Mouse (Mus musculus) neural tube, embryonic 12.5 days (tissue): ENCODE measurements around the gene Crb3. TPM values are rescaled to one million over a fixed set of nuclear protein-coding genes. Genes with fewer than 3 reads are reported as not detected.
A peak's percentile ranks its signal among the peaks of the same experiment; 100 is the strongest.

Experiments
- ATAC-seq: fragments of 200-750 bp; cut with Nextera tagmentation; 2 replicates; pipeline ENCODE4 v1.8.0; 2017; ENCODE audit warnings: low read depth, mild to moderate bottlenecking, moderate TSS enrichment, moderate library complexity; ENCODE audit not compliant: low FRiP score
- H3K27ac ChIP-seq: fragments of 300-500 bp; sonication (generic); 2 replicates; pipeline ENCODE4 v1.5.1; 2016
- H3K27me3 ChIP-seq: fragments of 300-500 bp; sonication (generic); replicated peaks from 2 replicates; pipeline ENCODE4 v1.6.1; 2016; ENCODE audit warnings: mild to moderate bottlenecking
- H3K36me3 ChIP-seq: fragments of 300-500 bp; sonication (generic); 2 replicates; pipeline ENCODE4 v1.6.1; 2016; ENCODE audit warnings: mild to moderate bottlenecking
- H3K4me1 ChIP-seq: fragments of 300-500 bp; sonication (generic); 2 replicates; pipeline ENCODE4 v1.6.1; 2016
- H3K4me2 ChIP-seq: fragments of 300-500 bp; sonication (generic); replicated peaks from 2 replicates; pipeline ENCODE4 v1.6.1; 2016; ENCODE audit warnings: mild to moderate bottlenecking
- H3K4me3 ChIP-seq: fragments of 300-500 bp; sonication (generic); 2 replicates; pipeline ENCODE4 v1.5.1; 2016
- H3K9ac ChIP-seq: fragments of 300-500 bp; sonication (generic); 2 replicates; pipeline ENCODE4 v1.6.1; 2016; ENCODE audit warnings: mild to moderate bottlenecking
- H3K9me3 ChIP-seq: fragments of 300-500 bp; sonication (generic); 2 replicates; pipeline ENCODE4 v1.6.1; 2016; ENCODE audit warnings: mild to moderate bottlenecking
- WGBS: fragments of 180-500 bp; shearing (Covaris S2); methylation state at CpG from one replicate; pipeline ENCODE4 v1.1.7; 2016; 5-methylcytosine and 5-hydroxymethylcytosine counted together
- polyA plus RNA-seq: library from polyadenylated mRNA; unstranded; fragments of >200 nt; fragmentation: Nextera tagmentation; extraction: Ambion mirVana; gene quantifications from 2 replicates; pipeline ENCODE4 v1.2.1, GENCODE M21; 2016

The Crb3 gene
- 1.1 and 1.2 TPM in 2 replicates for polyA plus RNA-seq

- peaks cover 25% of the 10 kb centered on the region for H3K4me1 ChIP-seq
- H3K9me3 ChIP-seq, result no peaks in the 10 kb centered on the region
- under 1% methylated on average over 17 of the region's 22 CpGs for WGBS
- H3K27ac ChIP-seq, result peak within 1 kb of the TSS; percentile 57
- peaks cover 16% of the 10 kb centered on the region for H3K36me3 ChIP-seq
- H3K4me2 ChIP-seq, result peak within 1 kb of the TSS; percentile 92
- H3K27me3 ChIP-seq, result peaks cover 27% of the 10 kb centered on the region
- peak within 1 kb of the TSS; percentile 71 for H3K9ac ChIP-seq
- ATAC-seq, result no peak; the same call in none of the 2 replicates
- H3K4me3 ChIP-seq, result peak within 1 kb of the TSS; percentile 87
Measured at GRCm38 (mm10) chr17:57058891-57059485, at the start of gene Crb3. TSS of gene Crb3 (plus strand) at chr17:57059105.

DNA sequence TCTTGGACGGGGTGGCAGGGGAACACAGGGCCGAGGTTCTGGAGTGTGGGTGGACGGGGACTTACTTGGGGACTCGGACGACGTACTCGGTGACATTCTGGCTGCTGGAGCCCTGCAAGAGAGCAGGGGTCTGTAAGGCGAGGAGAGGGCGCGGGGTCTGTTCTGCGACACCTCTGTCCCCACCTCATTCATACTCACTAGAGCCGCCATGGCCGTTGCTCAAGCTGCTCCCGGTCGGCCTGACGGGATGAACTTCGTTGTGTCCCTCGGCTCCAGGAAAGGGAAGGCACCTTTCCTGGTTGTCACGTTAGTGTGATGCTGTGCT, 48.0 kb upstream of the Crb3 start:
- Histone ChIP-seq H3K9me3 (no peaks in the 10 kb centered on the region), H3K4me1 (peaks cover 17% of the 10 kb centered on the region), H3K27ac (peak overlapping the region; percentile 3; the same call in 1 of the 2 replicates), H3K9ac (peak overlapping the region; percentile 68), H3K27me3 (no peaks in the 10 kb centered on the region), H3K4me2 (peak overlapping the region; percentile 89), H3K4me3 (peak overlapping the region; percentile 61), H3K36me3 (peaks cover 24% of the 10 kb centered on the region)
- WGBS, result under 1% methylated on average over 19 of the region's 19 CpGs
- peak; percentile 55 for ATAC-seq

DNA sequence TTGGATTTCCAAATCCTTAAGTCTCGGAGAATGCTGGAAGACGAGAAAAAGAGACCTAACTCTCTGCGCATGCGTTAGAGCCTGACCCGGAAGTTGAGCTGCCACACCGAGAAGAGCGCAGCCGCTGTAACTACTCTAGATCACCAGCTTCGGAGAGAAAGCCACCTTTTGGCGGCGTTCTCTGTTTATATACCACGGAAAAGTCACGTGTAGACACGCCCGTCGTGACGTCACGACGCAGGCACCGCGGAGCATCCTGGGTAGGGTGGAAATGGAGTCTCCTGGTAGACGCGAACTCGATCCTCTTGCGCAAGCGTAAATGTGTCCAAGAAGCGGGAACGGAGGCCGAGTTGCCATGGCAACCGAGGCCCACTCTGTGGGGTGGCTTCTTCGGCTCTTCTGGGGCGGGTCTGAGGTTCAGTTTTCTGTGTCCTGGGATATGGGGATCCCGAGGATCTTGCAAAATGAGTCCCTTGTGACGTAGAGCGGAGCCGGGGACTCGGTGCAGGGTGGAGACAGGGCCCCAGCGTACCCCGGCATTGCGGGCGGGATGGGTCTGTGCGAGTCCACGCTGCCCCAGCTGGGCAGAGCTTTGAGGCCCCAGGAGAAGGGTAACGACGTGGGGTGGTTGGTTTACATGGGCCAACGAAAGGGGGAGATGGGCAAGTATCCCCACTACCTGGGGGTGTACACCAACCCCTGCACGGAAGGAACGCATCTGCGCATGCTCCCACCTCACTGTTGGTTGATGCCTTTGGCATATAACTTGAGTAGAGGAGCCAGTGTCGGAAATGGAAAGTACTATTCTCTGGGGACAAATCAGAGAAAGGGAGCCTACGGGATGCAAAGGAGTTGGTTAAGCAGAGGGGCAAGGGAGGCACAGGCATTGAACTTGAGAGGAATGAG, 47.4 kb upstream of the Crb3 start, which contains the start of the genes Gtf2f1 and Gm17949:
Gtf2f1 (minus strand) TSS at position 53 of the 906 bp plus-strand sequence.
Gm17949 (plus strand) TSS at position 234 of the 906 bp plus-strand sequence.
- no peaks in the 10 kb centered on the region for H3K27me3 ChIP-seq
- peak within 1 kb of the TSS; percentile 71 for H3K27ac ChIP-seq
- H3K36me3 ChIP-seq, result peaks cover 18% of the 10 kb centered on the region
- H3K4me1 ChIP-seq, result peaks cover 17% of the 10 kb centered on the region
- peak within 1 kb of the TSS; percentile 89 for H3K4me2 ChIP-seq
- H3K4me3 ChIP-seq, result peak within 1 kb of the TSS; percentile 63
- under 1% methylated on average over 51 of the region's 51 CpGs for WGBS
- peak within 1 kb of the TSS; percentile 69 for H3K9ac ChIP-seq
- ATAC-seq, result peak; percentile 92
- no peaks in the 10 kb centered on the region for H3K9me3 ChIP-seq

DNA sequence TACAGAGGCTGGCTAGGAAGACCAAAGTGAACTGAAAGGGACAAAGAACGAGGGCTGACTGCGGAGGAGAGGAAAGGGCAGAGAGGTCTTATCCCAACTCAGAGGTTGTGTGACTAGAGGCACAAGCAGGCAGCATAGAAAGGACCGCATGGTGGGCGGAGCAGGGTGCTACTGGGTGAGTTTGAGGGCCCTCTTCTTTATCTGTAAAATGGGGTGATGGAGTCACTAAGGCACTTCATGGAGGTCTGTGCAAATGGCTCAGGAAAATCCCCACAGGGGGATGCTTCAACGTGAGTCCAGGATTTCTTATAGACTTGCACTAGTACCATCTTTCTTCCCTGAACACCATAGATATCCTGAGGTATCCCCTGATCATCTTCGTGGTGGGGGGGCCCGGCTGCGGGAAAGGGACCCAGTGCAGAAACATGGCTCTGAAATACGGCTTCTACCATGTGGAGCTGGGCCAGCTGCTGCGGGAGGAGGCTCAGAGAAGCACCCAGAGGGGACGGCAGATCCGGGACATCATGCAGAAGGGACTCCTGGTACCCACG, 46.6 kb upstream of the Crb3 start:
- no peak overlapping the region for H3K27ac ChIP-seq
- 70% methylated on average over 13 of the region's 13 CpGs for WGBS
- peak overlapping the region; percentile 81 for H3K4me2 ChIP-seq

GRCm38 (mm10) chr17:57019693-57020092, 39.2 kb upstream of the Crb3 start:
- Histone ChIP-seq H3K4me3 (no peak overlapping the region), H3K36me3 (peaks cover 44% of the 10 kb centered on the region), H3K27me3 (no peaks in the 10 kb centered on the region), H3K4me2 (no peak overlapping the region), H3K4me1 (no peaks in the 10 kb centered on the region), H3K27ac (no peak overlapping the region), H3K9me3 (no peaks in the 10 kb centered on the region), H3K9ac (no peak overlapping the region)
- ATAC-seq, result no peak
- 90% methylated on average over 2 of the region's 2 CpGs for WGBS

More for the DNA sequence above, 46.6 kb upstream of the Crb3 start:
- Histone ChIP-seq H3K27me3 (no peaks in the 10 kb centered on the region), H3K9ac (0 out of 2 replicates have a peak overlapping the region, but pooled peaks have one; percentile 69), H3K4me3 (peak overlapping the region; percentile 63), H3K36me3 (peaks cover 10% of the 10 kb centered on the region), H3K4me1 (peaks cover 17% of the 10 kb centered on the region), H3K9me3 (no peaks in the 10 kb centered on the region)
- ATAC-seq, result peak; percentile 0; the same call in 1 of the 2 replicates

- no peak overlapping the region for H3K4me3 ChIP-seq
- no peak for ATAC-seq
- H3K4me1 ChIP-seq, result no peaks in the 10 kb centered on the region
- no peaks in the 10 kb centered on the region for H3K27me3 ChIP-seq
- H3K9ac ChIP-seq, result no peak overlapping the region
- 92% methylated on average over 5 of the region's 5 CpGs for WGBS
- H3K9me3 ChIP-seq, result no peaks in the 10 kb centered on the region
- peaks cover 57% of the 10 kb centered on the region for H3K36me3 ChIP-seq
- H3K4me2 ChIP-seq, result no peak overlapping the region
- no peak overlapping the region for H3K27ac ChIP-seq
Measured at GRCm38 (mm10) chr17:57020960-57021359, 37.9 kb upstream of the Crb3 start.

GRCm38 (mm10) chr17:57027471-57027870, 31.4 kb upstream of the Crb3 start:
- no peak overlapping the region for H3K27ac ChIP-seq
- H3K9ac ChIP-seq, result no peak overlapping the region
- WGBS, result 91% methylated on average over 4 of the region's 4 CpGs
- H3K36me3 ChIP-seq, result peaks cover 66% of the 10 kb centered on the region
- H3K9me3 ChIP-seq, result no peaks in the 10 kb centered on the region
- no peaks in the 10 kb centered on the region for H3K27me3 ChIP-seq
- no peak overlapping the region for H3K4me3 ChIP-seq
- H3K4me2 ChIP-seq, result no peak overlapping the region
- ATAC-seq, result no peak
- H3K4me1 ChIP-seq, result peaks cover 18% of the 10 kb centered on the region

GRCm38 (mm10) chr17:57029691-57030090, 29.2 kb upstream of the Crb3 start:
- WGBS, result 40% methylated on average over 8 of the region's 8 CpGs
- ATAC-seq, result no peak
- peaks cover 18% of the 10 kb centered on the region for H3K4me1 ChIP-seq
- peak overlapping the region; percentile 95 for H3K4me2 ChIP-seq
- H3K27me3 ChIP-seq, result no peaks in the 10 kb centered on the region
- peak overlapping the region; percentile 99 for H3K9ac ChIP-seq
- peaks cover 43% of the 10 kb centered on the region for H3K36me3 ChIP-seq
- H3K9me3 ChIP-seq, result no peaks in the 10 kb centered on the region
- H3K4me3 ChIP-seq, result peak overlapping the region; percentile 92
- no peak overlapping the region for H3K27ac ChIP-seq

DNA sequence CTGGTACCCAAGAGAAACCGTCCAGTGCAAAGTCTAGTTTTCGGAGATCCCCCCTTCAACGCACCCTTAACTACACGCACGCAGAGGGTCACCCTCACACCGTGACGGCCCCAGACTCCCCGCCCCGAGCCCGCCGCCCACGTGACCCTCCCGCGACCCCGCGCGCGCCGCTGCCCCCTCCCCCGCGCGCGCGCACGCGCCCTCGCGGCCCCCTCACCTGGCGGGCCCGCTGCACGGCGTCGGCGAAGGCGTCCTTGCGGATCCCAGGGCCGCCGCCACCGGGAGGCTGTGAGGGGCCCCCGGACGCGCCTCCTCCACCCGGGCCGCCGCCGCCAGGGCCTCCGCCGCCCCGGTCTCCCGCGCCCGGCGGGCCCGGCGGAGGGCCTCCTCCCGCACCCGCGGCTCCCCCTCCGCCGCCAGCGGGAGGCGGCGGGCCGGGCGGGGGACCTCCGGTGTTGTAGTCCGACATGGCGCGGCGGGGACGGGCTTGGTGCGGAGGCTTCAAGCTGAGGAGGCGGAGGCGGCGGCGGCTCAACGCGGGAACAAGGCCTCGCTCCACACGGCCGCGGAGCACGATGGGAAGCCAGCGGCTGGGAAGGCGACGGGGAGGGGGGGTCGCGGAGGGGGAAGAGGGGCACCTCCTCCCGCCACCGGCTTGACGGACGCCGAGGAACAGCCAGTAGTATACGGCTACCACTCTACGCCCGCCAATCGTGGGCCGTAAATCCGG, 27.8 kb upstream of the Crb3 start, which contains the start of gene Khsrp:
Khsrp (minus strand) TSS at position 592 of the 730 bp plus-strand sequence.
- no peaks in the 10 kb centered on the region for H3K9me3 ChIP-seq
- peak within 1 kb of the TSS; percentile 95 for H3K4me2 ChIP-seq
- peaks cover 29% of the 10 kb centered on the region for H3K36me3 ChIP-seq
- ATAC-seq, result peak; percentile 1; the same call in 1 of the 2 replicates
- H3K9ac ChIP-seq, result peak within 1 kb of the TSS; percentile 99
- peak within 1 kb of the TSS; percentile 92 for H3K4me3 ChIP-seq
- H3K27ac ChIP-seq, result peak within 1 kb of the TSS; percentile 93
- H3K27me3 ChIP-seq, result no peaks in the 10 kb centered on the region
- peaks cover 18% of the 10 kb centered on the region for H3K4me1 ChIP-seq
- WGBS, result under 1% methylated on average over 81 of the region's 99 CpGs

- peak; percentile 99 for ATAC-seq
- peak overlapping the region; percentile 99 for H3K9ac ChIP-seq
- under 1% methylated on average over 38 of the region's 38 CpGs for WGBS
Measured at GRCm38 (mm10) chr17:57031661-57032420, 27.1 kb upstream of the Crb3 start.

DNA sequence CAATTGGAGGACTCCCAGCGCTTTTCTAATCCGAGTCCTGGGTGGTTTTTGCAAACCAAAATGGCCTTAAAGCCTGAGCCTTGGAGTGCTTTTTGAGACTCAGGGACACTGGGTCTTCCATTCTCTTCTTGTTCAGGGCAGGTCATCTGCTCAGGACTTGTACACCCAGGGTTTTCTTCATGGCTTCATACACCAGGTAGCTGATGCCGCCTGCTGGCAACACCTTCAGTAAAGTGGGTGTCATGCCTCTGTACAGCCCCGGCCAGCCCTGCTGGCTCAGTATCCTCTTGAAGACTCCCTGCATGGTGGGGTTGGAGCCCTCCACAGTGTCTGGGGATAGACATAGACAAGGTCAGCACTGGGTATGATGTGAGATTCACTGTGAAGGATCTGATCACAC, 26.1 kb upstream of the Crb3 start:
- Histone ChIP-seq H3K27me3 (peaks cover 4% of the 10 kb centered on the region), H3K36me3 (peaks cover 12% of the 10 kb centered on the region), H3K4me2 (peak overlapping the region; percentile 62; the same call in 1 of the 2 replicates), H3K9me3 (no peaks in the 10 kb centered on the region), H3K4me3 (no peak overlapping the region), H3K9ac (no peak overlapping the region), H3K4me1 (peaks cover 18% of the 10 kb centered on the region), H3K27ac (no peak overlapping the region)
- no peak for ATAC-seq
- 89% methylated on average over 4 of the region's 4 CpGs for WGBS

More at GRCm38 (mm10) chr17:57031661-57032420, 27.1 kb upstream of the Crb3 start:
- peaks cover 18% of the 10 kb centered on the region for H3K4me1 ChIP-seq
- peaks cover 22% of the 10 kb centered on the region for H3K36me3 ChIP-seq
- no peaks in the 10 kb centered on the region for H3K27me3 ChIP-seq
- H3K4me2 ChIP-seq, result peak overlapping the region; percentile 62
- H3K9me3 ChIP-seq, result no peaks in the 10 kb centered on the region
- H3K27ac ChIP-seq, result peak overlapping the region; percentile 54; the same call in 1 of the 2 replicates
- H3K4me3 ChIP-seq, result peak overlapping the region; percentile 92
